Mouse (Mus musculus) c-Kit-positive CD71-positive TER-119-negative erythroid progenitor cells, embryonic 14.5 days (primary cell): Measurements from ENCODE around the gene Gorab.

Experiments
- DNase-seq: peaks from one replicate; pipeline ENCODE4 v3.0.0-alpha.2; 2013; ENCODE audit warnings: low read depth

Gene Gorab

DNA sequence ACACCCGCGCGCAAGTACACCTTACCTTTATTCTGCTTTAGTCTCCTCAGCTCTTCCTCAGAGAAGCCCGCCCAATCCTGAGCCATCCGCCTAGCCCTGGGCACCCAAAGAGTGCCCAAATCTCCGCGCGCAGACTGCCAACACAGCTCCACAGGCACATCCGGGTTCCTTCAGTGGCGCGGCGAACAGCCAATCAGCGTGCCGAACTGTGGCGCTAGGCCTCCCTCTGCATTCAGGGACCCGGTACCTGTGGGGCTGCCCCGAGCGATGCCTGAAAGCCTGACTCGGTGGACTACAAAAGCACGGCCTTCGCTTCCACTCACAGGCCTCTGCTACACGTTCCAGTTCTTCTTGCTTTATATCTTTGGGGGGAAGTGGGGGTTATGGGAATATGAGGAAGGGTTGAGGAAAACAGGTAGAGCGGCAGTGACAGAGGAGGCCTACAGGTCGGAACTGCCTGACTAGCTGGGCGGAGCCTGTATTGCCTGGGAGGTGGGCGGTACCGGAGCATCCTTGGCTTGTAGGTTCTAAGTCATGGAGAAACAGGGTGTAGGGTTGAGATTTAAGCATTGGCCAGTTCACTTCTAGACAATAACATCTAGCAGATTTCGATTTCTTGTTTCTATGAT is at the start of gene Gorab:
Gene Gorab, minus strand, starts transcription at position 172 of the 629 bp plus-strand sequence.
- peak; percentile 83 for DNase-seq

DNA sequence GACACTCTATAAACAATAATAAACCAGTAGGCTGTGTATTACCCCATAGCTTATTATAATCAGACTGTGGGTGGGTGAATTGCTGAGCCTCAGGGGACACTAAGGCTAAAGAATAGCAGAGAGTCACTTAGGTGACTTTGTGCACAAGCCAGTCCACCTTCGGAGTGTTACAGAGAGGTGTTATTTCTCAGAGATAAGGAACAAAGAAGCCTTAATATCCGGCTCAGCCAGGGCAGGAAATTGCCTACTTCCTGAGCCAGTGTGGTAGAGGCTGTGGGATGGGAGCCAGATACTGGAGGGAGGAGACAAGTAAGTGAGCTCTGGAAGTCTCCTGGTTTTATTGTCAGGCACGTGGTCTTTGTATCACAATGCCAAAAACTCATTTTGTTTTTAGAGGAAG is 40.4 kb upstream of the Gorab start:
- DNase-seq, result no peak

DNA sequence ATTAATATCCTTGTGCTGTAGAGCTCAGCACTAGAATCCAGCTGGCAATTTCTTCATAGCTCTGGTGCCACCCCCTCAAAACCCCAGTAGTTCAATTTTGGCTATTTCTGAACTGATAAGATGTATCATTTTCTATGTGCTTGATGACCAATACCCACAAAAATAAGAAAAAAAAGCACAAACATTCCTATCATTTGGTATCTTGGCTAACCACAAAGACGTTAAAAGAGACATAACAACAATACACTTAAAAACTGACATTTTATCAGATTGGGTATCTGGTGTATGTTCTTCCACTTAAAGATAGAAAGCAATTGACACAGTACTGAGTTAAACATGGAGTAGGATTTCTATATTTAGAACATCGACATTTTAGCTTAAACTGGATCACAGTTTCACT is 35.5 kb upstream of the Gorab start:
- DNase-seq, result no peak

- no peak for DNase-seq
These were observed 20.1 kb upstream of the Gorab start for GRCm38 (mm10) chr1:163423467-163424014.

DNA sequence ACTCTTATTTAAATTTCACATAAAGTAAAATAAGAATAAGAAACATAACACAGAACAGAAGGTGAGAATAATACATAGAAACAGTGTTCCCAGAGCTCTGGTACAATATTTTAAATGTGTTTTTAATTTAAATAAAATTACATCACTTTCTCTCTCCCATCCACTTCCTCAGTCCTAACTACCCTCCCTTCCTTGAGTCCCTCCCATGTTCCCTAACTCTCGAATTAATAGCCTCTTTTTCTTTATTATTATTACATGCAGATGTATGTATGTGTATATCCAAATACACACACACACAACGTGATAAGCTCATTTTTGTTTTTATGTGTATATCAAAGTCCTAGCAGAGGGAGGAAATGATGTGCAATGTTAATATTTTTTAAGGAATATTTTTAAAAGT is 13.7 kb upstream of the Gorab start:
- DNase-seq, result no peak

DNA sequence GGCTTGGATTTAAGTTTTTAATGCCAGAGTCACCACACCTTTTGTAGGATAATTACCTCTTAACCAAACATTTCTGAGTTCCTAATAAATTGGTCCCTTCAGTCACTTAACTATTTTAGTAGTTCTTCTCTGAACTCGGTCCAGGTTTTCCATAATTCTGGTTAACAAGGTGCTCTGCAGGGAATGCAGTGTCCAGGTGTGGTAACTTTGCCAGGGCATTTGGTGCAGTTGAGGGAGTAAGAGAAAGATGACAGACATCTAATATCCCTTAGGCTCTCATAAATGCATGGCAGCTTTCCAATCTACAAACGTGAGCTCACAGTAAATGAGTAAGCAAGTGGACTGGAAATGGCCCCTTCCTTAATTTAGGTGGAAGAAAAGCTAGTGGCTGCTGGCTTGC is 10.7 kb upstream of the Gorab start:
- DNase-seq, result no peak

- no peak for DNase-seq
These were observed 2.7 kb upstream of the Gorab start for GRCm38 (mm10) chr1:163406203-163406602.

- DNase-seq, result no peak
These were observed 12.1 kb downstream of the Gorab start for GRCm38 (mm10) chr1:163391321-163391720.

GRCm38 (mm10) chr1:163390044-163390443 is 13.4 kb downstream of the Gorab start:
- DNase-seq, result no peak

DNA sequence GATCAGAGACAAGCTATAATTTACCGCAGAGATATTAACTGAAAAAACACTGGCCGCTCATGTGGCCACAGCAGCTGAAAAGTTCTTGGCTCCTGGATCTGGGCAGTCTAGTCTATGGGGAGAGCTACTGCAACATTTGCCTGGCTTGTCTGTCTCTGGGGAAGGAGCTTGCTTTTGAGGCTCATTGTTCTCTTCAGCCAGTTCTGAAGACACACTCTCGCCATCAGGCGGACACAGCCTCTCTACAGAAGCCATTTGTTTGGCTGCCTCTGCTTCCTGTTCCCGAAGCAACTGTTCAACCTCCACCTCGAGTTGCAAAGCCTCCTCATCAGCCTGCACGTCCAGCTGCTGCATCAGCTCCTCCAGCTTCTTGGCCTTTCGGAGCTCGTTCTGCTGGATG is 17.3 kb downstream of the Gorab start:
- DNase-seq, result no peak

DNA sequence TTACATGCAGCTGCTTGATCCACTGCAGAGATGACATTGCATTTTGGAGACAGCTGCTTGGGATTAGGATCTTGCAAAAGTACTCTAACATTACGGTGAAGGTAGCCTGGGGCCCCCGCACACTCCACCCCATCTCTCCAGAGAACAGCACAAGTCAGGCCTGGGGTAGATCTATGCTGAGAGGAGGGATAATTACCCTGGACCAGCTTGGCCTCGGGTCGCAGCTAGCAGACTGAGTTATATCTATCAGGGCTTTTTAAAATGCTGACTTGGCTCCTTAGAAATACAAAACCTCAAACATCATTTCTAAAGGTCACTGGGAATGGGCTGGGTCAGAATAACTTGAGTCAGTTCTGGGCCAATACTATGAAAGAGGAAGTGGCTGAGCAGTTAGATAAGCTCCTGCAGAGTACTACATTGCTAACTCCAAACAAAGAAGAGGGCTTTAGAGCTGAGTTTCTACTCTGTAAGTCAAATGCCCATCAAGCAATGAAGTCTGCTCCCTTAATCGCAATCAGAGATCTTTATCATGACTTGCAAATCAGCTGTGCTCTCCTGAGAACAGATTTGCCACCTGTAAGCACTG is 19.9 kb downstream of the Gorab start:
- DNase-seq, result no peak

GRCm38 (mm10) chr1:163382048-163382719 is 21.3 kb downstream of the Gorab start:
- DNase-seq, result no peak

DNA sequence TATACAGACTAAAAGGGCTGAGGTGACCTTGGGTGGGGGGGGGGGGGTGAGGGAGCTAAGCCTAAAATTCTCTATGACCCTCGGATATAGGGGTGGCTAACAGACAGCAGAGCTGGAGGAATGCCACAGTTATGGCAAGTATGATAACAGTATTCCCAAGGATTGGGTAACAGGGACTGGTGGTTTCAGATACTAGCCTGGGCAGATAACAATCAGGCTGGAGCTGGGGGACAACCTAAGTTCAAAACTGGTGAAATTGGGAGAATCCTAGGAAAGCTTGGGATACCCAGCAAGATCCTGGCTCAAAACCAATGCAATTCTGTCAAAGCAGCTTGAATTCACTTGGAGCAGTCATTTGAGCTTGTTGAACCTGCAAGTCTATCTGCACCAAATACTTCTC is 22.9 kb downstream of the Gorab start:
- no peak for DNase-seq

GRCm38 (mm10) chr1:163380072-163380471 is 23.4 kb downstream of the Gorab start:
- DNase-seq, result no peak

GRCm38 (mm10) chr1:163377924-163378323 is 25.5 kb downstream of the Gorab start:
- DNase-seq, result no peak

- DNase-seq, result no peak
These were observed 26.5 kb downstream of the Gorab start for GRCm38 (mm10) chr1:163376818-163377581.

GRCm38 (mm10) chr1:163374455-163374854 is 29.0 kb downstream of the Gorab start:
- DNase-seq, result no peak

DNA sequence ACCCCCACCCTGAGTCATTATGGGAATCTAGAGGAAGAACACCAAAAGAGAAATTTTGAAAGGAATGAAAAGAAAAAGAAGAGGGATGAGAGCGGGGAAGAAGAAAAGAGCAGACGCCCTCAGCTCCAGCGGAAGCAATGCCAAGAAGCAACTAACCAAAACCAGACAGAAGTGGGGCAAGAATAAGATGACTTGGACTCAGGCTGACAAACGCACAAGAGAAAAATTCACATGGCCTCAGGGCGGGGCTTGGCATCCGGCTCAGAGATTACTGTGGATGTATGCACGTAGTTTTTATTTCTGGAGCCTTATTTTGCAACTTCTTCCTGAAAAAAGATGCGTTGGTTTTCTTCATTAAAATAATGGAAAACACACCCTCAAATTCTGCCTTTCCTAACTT is 41.3 kb downstream of the Gorab start:
- DNase-seq, result no peak

DNA sequence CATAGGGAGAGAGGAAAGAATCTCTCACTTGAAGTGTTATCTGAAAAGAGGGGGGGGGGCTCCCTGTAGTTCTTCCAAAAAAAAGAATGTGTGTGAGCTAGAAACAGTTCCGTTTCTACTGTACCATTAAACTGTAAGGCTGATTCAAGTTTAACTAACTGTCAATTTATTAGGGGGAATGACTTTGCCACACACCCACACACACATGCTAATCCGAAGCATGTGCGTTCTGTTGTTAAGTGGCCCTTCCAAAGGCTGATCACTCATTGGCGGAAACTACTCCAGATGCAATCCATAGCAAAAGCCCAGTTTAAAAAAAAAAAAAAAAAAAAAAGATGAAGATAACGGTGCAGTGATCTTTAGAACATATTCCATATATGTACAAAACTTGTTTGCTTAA is 42.1 kb downstream of the Gorab start:
- DNase-seq, result no peak

- no peak for DNase-seq
These were observed 42.7 kb downstream of the Gorab start for GRCm38 (mm10) chr1:163360796-163361195.

DNA sequence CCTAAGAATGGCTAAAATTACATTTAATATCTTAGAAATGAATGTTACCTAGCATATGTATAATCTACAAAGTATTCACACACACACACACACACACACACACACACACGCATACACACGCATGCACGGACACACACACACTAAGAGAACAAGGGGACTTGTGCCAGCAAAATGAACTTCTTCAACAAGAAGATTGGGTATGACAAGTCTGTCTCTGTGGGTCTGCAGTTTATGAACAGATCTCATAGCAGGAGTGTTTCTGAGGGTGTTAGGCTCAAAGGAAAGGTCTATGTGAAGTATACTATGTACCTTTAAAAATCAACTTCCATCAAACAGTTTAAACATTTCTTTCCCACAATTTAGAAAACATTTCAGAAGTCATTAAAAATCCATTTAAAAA is 43.9 kb downstream of the Gorab start:
- DNase-seq, result no peak

DNA sequence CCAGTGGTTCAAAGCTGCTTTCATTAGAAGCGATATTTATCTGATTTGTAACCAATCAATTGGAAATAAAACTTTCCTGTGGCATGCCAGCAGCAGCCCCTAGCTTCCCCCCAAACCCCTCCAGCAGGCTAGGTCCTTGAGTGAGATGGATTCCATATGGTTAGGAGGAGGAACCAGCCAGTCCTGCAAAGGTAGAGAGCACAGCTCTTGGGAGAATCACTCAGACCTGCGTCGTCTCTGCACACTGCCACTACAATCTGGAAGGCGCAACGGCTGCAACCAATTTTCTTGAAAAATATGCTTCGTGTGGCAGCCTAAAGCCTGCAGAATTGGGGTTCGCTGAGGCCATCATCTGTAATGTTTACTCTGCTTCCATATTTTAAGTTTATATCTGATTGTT is 45.3 kb downstream of the Gorab start:
- DNase-seq, result no peak

- no peak for DNase-seq
These were observed 45.7 kb downstream of the Gorab start for GRCm38 (mm10) chr1:163357733-163358132.
